Mouse (Mus musculus) cerebellum, adult 18-20 months (tissue): ENCODE measurements around the gene Itpkc.

Experiments
- DNase-seq, 2 experiments: peaks; one replicate each; pipeline ENCODE4 v3.0.0; 2021

The Itpkc gene

GRCm38 (mm10) chr7:27189271-27189931, 39.1 kb downstream of the Itpkc start:
- no peak for DNase-seq

- no peak for DNase-seq
Observed at GRCm38 (mm10) chr7:27185986-27186385, 42.5 kb downstream of the Itpkc start.

DNA sequence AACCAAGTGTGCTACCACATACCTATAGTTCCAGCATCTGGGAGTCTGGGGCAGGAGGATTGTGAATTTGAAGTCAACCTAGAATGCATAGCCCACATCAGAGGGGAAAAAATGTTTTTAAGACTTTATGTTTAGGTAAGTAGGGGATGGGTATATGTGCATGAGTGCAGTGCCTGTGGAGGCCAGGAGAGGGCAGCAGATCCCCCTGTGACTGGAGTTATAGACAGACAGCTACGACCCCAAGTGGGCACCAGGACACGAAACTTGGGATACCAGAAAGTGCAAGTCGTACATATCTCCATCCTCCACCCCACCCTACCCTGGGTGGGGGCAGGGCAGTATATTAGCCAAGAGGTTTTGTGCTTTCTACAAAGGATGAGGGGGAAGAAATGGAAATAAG, 43.5 kb downstream of the Itpkc start:
- DNase-seq, result no peak

DNA sequence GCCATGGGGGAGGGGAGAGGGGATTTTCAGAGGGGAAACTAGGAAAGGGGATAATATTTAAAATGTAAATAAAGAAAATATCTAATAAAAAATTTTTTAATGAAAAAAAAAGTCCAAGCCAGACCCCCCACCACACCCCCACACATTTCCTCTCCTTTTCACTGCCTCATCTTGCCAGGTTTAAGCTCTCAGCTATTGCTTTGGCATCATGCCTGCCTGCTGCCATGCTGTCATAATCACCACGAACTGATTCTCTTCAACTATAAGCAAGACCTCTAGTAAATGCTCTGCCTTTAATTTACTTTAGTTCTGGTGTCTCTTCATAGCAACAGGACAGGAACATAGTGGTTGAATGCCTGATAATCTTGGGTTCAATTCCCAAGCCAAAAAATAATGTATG, 46.0 kb downstream of the Itpkc start:
- no peak for DNase-seq

DNA sequence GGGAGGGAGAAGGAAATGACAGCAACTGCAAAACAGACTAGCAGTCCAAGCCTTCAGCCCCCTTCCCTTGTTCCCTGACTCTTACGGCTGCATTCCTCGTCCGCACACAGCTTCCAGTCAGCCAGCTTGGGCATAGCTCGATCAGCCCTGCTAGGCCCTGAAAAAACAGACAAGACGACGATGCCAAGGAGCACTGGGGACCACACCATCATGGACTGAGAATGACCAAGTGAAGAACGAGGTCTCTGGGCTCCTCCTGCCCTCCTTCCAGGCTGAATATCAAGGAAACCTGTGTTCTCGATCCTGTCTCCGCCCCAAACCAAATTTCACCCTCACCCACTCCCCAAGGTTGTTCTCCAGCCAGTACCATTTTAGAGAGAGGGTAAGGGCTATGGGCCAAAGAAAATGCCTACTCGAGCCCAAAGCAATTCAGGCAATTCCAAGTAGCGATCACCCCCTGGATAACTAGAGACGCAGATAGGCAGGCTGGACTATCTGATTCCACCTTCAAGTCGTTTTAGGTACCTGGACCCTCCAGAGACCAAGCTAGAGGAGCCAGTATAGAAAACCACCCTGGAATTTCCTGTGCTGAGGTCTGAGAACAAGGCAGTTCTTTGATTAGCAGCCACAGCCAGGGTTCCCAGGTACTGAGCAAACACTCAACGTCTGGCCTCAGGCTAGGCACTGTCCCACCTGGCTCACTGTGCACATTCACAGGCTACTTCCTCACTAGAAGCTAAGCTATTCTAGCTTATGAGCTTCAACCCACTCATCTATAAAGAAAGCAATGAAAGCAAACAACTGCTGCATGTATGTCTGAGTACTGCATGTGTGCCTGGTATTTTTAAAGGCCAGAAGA, 47.4 kb downstream of the Itpkc start, which contains the start of the genes Gm21983 and Mia:
Gene Gm21983, minus strand, starts transcription at position 250 of the 859 bp plus-strand sequence.
Gene Mia, minus strand, starts transcription at position 321 of the 859 bp plus-strand sequence.
- DNase-seq, result no peak

- DNase-seq, result no peak
Observed at GRCm38 (mm10) chr7:27180036-27180435, 48.4 kb downstream of the Itpkc start.

DNA sequence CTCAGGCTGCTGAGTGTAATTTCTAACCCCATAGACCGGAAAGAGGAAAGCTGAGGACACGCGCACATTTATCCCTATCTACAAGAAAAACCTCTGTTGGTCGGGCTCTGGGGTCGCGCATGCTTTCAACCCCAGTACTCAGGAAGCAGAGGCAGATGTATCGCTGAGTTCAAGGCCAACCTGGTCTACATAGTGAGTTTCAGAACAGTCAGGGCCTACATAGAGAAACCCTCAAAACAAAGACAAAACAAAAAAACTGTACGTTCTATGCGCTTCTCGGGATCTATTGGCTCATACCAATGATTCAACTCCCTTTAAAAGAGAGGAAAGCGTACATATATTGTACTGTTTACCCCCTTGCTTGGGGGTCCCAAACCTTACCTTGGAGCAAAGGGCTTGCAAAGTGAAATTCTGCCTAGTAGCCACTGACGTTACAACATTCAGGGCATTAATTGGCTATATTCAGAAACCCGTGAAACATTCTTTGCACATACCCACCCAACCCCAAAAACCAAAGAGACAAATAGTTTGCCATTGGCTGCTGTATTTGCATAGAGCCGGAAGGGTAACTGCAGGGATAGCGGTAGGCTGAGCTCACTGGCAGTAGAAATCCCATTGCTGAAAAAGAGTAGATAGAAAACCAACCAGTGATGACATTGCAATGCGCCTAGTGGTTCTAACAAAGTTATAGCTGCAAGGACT, 49.1 kb downstream of the Itpkc start:
- DNase-seq, result no peak

DNA sequence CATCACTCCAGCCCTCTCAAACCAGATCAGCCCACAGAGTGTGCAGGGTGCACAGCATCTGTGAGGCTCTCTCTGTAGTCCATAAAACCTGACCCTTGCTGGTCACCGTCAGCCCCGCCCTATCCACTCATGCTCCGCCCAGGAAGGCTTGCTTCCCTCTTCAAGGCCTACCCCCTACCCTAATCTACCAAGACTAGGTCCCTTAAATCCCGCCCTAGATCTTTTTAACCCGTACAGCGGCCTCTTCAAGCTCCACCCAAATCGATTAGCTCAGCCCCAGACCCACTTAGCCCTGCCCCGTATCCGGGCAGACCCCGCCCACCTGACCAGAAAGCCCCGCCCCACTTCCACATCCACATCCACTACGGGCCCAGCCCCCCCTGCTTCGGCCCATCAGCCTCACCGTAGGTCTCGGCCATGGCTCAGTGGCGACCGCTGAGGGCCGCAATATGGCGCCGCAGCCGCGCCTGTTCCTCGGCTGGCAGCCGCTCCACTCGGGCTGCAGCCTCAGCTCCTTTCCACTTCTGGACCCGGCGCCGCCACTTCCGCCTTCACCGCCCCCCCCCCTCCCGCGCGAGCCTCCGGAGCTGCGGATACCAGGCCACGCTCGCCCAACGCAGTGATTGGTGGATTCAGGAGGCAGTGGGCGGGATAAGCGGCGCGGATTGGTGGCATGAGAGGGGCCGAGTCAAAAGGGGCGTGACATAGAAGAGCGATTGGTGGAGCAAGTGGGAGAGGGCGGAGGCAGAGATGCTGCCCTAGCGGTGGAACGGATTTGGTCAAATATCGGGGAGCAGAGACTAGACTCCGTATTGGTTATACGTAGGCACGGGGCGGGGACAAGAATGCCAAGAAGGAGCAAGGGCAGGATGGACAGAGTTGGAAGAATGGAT, 49.9 kb downstream of the Itpkc start, which contains the start of gene Rab4b:
Gene Rab4b, minus strand, starts transcription at position 573 of the 893 bp plus-strand sequence.
- DNase-seq, result peak; percentile 99 to 100

- DNase-seq, result no peak
Observed at GRCm38 (mm10) chr7:27177942-27178323, 50.5 kb downstream of the Itpkc start.

- no peak for DNase-seq
Observed at GRCm38 (mm10) chr7:27174896-27175295, 53.6 kb downstream of the Itpkc start.

DNA sequence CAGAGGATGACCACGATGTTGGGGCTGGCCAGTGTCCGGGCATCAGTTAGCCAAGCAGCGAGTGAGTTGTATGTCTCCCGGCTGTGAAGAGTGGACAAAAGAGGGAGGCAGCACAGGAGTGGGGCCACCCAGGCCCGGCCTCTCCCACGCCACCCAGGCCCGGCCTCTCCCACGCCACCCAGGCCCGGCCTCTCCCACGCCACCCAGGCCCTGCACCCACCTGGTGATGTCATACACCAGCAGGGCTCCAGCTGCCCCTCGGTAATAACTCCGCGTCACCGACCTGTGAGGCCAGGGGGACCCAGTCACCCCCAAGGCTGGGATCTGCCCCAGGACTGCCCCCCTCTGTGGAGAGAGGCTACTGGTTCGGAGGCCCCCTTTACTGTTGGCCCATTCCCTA, 54.0 kb downstream of the Itpkc start:
- no peak for DNase-seq

GRCm38 (mm10) chr7:27170981-27171380, 57.5 kb downstream of the Itpkc start:
- no peak for DNase-seq

GRCm38 (mm10) chr7:27168371-27168770, 60.1 kb downstream of the Itpkc start:
- DNase-seq, result no peak

DNA sequence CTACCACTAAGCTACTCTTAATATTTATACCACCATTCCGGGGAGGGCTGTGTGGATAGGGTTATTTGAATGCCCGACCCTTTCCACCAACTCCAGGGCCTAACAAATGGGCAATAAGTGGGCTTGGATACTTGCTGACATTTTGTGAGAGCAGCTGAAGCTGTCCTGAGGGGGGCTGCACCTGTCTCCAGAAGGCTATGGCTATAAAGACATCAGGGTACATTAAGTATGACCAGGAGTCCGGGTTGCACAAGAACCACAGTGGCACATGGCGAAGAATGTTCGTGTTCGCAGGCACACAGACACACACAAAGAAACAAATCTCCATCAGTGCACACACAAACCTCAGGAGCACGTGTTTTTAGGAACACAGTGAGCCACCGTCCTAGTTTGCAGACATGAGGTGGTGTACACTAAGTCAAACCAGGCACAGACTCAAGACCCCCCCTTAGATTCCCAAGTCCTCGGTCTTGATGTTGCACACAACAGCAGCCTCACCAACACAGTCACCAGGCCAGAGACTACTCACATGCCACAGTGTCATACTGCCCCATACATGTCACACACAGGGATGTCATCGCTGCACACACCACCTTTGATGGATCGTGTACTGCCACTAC, 60.9 kb downstream of the Itpkc start:
- DNase-seq, result no peak

DNA sequence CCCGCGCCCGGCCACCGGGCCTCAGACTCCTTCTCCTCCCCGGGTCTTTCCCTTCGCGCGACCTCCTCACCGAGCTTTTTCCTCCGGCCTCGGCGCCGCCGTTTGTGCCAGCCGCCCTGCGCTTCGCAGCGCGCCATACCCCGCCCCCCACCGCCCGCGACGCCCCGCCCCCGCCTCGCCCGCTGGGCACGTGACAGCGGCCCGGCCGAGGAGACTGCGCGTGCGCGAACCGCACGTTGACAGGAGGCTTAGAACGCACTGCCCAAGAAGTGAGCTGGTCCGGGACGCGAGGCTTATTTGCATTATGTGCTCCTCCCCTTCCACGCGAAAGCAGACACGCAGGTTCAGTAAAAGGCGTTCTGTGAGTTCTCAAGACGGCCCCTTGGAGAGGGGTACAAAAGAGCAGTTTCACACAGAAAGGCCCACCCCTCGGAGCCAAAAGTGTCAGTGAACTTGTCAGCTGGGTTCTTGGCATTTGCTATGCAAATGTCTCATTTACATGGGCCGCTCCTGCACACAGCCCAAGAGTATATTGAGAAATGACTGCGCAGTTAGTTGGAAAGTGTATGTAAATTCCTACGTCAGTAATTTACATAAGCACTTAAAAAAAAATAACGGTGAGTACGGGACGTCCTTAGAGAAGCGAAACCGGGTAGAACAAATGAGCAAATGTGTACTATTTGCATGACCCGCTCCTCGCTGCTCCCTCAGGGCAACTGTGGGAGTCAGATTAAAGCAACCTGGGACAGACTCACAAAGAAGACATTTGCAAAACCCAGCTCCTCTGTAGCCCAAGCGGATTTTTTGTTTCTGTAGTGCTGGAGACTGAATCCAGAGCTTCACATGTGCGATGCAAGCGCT, 61.6 kb downstream of the Itpkc start, which contains the start of gene Egln2:
Gene Egln2, minus strand, starts transcription at position 189 of the 861 bp plus-strand sequence.
- peak; percentile 93 to 97 for DNase-seq

DNA sequence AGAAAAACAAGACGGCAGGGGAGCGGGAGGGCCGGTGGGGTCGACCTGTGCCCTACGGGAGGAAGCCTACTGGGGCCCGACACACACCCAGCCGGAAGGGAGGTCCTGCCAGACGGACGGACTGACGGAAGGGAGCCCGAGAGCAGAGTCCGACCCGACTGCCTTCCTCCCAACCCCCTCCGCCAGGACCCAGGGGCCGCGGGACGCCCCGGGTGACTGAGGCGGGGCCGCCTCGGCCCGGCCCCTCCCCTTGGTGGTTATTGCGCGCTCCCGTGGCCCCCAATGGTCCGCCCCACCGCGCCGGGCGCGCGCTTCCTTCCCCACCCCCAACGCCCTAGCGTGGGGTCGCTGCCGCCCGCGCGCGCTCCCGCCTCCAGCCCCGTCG, 62.2 kb downstream of the Itpkc start:
- DNase-seq, result peak; percentile 74 to 86

- no peak for DNase-seq
Observed at GRCm38 (mm10) chr7:27165696-27166095, 62.8 kb downstream of the Itpkc start.

GRCm38 (mm10) chr7:27165007-27165655, 63.3 kb downstream of the Itpkc start:
- DNase-seq, result peak; percentile 64 to 67

DNA sequence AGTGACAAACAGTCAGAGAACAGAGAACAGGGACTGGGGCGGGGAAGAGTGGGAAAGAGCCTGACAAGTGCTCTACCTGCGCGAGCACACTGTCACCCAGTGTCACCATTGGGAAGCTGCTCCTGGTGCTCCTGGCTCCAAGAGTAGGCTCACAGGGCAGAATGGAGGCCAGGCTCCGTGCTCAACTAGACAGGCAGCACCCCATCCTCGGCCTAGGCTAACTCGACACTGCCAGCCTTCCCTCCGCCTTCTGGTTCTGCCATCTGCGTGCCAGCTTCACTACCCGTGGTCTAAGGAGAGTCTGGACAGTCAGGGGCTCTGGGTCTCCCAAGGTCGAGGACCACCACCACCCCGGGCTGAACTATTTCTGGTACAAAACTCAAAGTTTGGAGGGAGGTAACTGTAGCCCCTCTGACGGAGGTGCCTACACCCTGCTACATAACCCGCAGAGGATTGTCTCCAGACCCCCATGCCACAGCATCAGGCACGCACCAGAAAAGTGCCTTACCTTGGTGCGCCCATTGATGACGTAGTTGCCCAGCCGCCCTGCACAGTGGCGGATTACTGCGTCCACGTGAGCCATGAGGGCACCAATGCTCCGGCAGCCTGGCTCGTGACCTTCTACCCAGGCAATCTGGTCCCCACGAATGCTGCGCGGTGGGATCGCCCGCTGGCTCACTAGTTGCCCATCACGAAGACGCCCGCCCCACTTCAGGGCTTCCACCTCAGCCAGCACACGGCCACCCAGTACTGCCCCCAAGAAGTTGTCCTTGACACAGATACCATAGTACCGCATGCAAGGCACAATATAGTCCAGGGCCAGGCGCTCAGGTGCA, 64.1 kb downstream of the Itpkc start:
- peak; percentile 62 to 65 for DNase-seq
